Mouse (Mus musculus) liver, embryonic 16.5 days (tissue): Measurements from ENCODE around the gene Stk16. TPM values are rescaled to one million over a fixed set of nuclear protein-coding genes. Genes with fewer than 3 reads are reported as not detected.

Experiments
- microRNA-seq: library from miRNA; unstranded; fragments of <30 nt; microRNA quantifications from one replicate; pipeline ENCODE4, GENCODE M21; 2016
- polyA plus RNA-seq: library from polyadenylated mRNA; unstranded; fragments of >200 nt; fragmentation: Nextera tagmentation; extraction: Ambion mirVana; gene quantifications from 2 replicates; pipeline ENCODE4 v1.2.1, GENCODE M21; 2015

The Stk16 gene
- polyA plus RNA-seq, 1 experiment from 2014 or later = 73.3 TPM

Small RNA genes lying within 50 kb of the gene (microRNA-seq; reads per million reads assigned to microRNA genes)
- not detected for gene Gm27943

Other genes with a start within 250 kb of the Stk16 start
- 5.6 and 6.0 TPM in 2 replicates for gene Nhej1, start 85.6 kb upstream of the Stk16 start, polyA plus RNA-seq
- 2.5 and 2.6 TPM in 2 replicates for gene Slc23a3, start 76.9 kb upstream of the Stk16 start, polyA plus RNA-seq
- gene Cnppd1, start 68.1 kb upstream of the Stk16 start, polyA plus RNA-seq = 46.2 and 51.1 TPM in 2 replicates
- gene Retreg2, start 68.1 kb upstream of the Stk16 start, polyA plus RNA-seq = 47.7 and 52.7 TPM in 2 replicates
- 41.0 and 41.1 TPM in 2 replicates for gene Zfand2b, start 42.2 kb upstream of the Stk16 start, polyA plus RNA-seq
- 55.5 and 56.5 TPM in 2 replicates for gene Abcb6, start 30.4 kb upstream of the Stk16 start, polyA plus RNA-seq
- 9.2 and 12.0 TPM in 2 replicates for gene Ankzf1, start 18.7 kb upstream of the Stk16 start, polyA plus RNA-seq
- 26.5 and 28.5 TPM in 2 replicates for gene Atg9a, start 18.6 kb upstream of the Stk16 start, polyA plus RNA-seq
- 3.7 and 3.9 TPM in 2 replicates for gene Glb1l, start within 50 bp of the Stk16 start, polyA plus RNA-seq
- gene Tuba4a, start 9.0 kb downstream of the Stk16 start, polyA plus RNA-seq = 336 and 355 TPM in 2 replicates
- gene A630095N17Rik, start 21.3 kb downstream of the Stk16 start, polyA plus RNA-seq = 0.25 TPM in 1 of 2 replicates, not detected in the other
- gene Dnajb2, start 25.6 kb downstream of the Stk16 start, polyA plus RNA-seq = 33.8 and 33.9 TPM in 2 replicates
- gene Ptprn, start 53.7 kb downstream of the Stk16 start, polyA plus RNA-seq = 0.04 and 0.11 TPM in 2 replicates
- gene Resp18, start 67.6 kb downstream of the Stk16 start, polyA plus RNA-seq = 0.15 TPM in 1 of 2 replicates, not detected in the other
- gene Dnpep, start 107.2 kb downstream of the Stk16 start, polyA plus RNA-seq = 52.4 and 52.7 TPM in 2 replicates
- gene Des, start 149.5 kb downstream of the Stk16 start, polyA plus RNA-seq = 7.2 and 13.9 TPM in 2 replicates
- gene Speg, start 164.5 kb downstream of the Stk16 start, polyA plus RNA-seq = 7.6 and 8.0 TPM in 2 replicates
- gene Gmppa, start 225.1 kb downstream of the Stk16 start, polyA plus RNA-seq = 32.5 and 35.7 TPM in 2 replicates
- 0.06 TPM in 1 of 2 replicates, not detected in the other for gene Asic4, start 239.6 kb downstream of the Stk16 start, polyA plus RNA-seq